Mouse (Mus musculus) small intestine, adult 2 months (tissue): ENCODE measurements at regions not wholly inside any gene's neighbourhood (a gene's known extent, or its start where the extent isn't known, plus 50 kb on each side); places are given as distances from the start of the nearest gene placed in this dataset.

Experiments used
- CTCF ChIP-seq: fragments of 200-500 bp; IDR thresholded peaks from 2 replicates; pipeline ENCODE4 v1.5.1; 2012; ENCODE audit warnings: low read depth, mild to moderate bottlenecking, control low read depth, inconsistent platforms, low read length, moderate library complexity, mixed read lengths; ENCODE audit not compliant: insufficient replicate concordance, insufficient read length; ENCODE audit errors: extremely low read depth
- POLR2A ChIP-seq: fragments of 200-500 bp; IDR thresholded peaks from 2 replicates; pipeline ENCODE4 v1.6.1; 2012; ENCODE audit warnings: low read depth, mild to moderate bottlenecking, control low read depth, inconsistent platforms, low read length, moderate library complexity

GRCm38 (mm10) chr2:21091058-21091971 lies 113.8 kb downstream of the Enkur start:
- no peak for TF ChIP-seq CTCF
- no peak for TF ChIP-seq POLR2A
